Mouse (Mus musculus): ENCODE data around the gene Ago3.

GRCm38 (mm10) chr4:126444528-126444927, 15.2 kb upstream of the Ago3 start:
- TF ChIP-seq CTCF (IDR thresholded peaks at IDR 0.05; ENCODE audit: extremely low read depth, insufficient read depth, insufficient read length, insufficient replicate concordance) = no peak
- no peak for TF ChIP-seq POLR2A (IDR thresholded peaks at IDR 0.05; ENCODE audit: low read depth, low read length)
